Mouse (Mus musculus) urinary bladder, postnatal 25 days (tissue): ENCODE data around the gene Lbr.
"Not testable (repeated sequence)": the region's sequence is repeated elsewhere in the genome, so short reads cannot be mapped to it uniquely, and the experiment has no call there.

Experiments used
- DNase-seq: peaks from one replicate; pipeline ENCODE4 v3.0.0; 2022; ENCODE audit warnings: low spot score

The Lbr gene

GRCm38 (mm10) chr1:181852466-181852865 is 9.6 kb upstream of the Lbr start:
- no peak for DNase-seq

GRCm38 (mm10) chr1:181851521-181852310 is 8.9 kb upstream of the Lbr start:
- no peak for DNase-seq

- no peak for DNase-seq
These were observed 7.6 kb upstream of the Lbr start for GRCm38 (mm10) chr1:181850441-181850840.

GRCm38 (mm10) chr1:181848210-181848609 is 5.4 kb upstream of the Lbr start:
- DNase-seq, result no peak

- no peak for DNase-seq
These were observed 4.5 kb upstream of the Lbr start for GRCm38 (mm10) chr1:181847396-181847795.

GRCm38 (mm10) chr1:181845767-181846166 is 2.9 kb upstream of the Lbr start:
- no peak for DNase-seq

GRCm38 (mm10) chr1:181844874-181845547 is 2.2 kb upstream of the Lbr start:
- DNase-seq, result no peak

GRCm38 (mm10) chr1:181841864-181842672 is 778 bp downstream of the Lbr start:
- peak; percentile 93 for DNase-seq

GRCm38 (mm10) chr1:181841396-181841795 is 1.4 kb downstream of the Lbr start:
- DNase-seq, result no peak

- no peak for DNase-seq
These were observed 3.0 kb downstream of the Lbr start for GRCm38 (mm10) chr1:181839746-181840366.

GRCm38 (mm10) chr1:181838111-181838510 is 4.7 kb downstream of the Lbr start:
- no peak for DNase-seq

- DNase-seq, result no peak
These were observed 9.7 kb downstream of the Lbr start for GRCm38 (mm10) chr1:181833143-181833542.

GRCm38 (mm10) chr1:181832720-181833119 is 10.1 kb downstream of the Lbr start:
- no peak for DNase-seq

GRCm38 (mm10) chr1:181828365-181828764 is 14.5 kb downstream of the Lbr start:
- DNase-seq, result no peak

GRCm38 (mm10) chr1:181826716-181827115 is 16.1 kb downstream of the Lbr start:
- DNase-seq, result no peak

GRCm38 (mm10) chr1:181811481-181812223 is 31.2 kb downstream of the Lbr start:
- DNase-seq, result no peak

GRCm38 (mm10) chr1:181800667-181801066 is 42.2 kb downstream of the Lbr start:
- no peak for DNase-seq

GRCm38 (mm10) chr1:181799911-181800310 is 42.9 kb downstream of the Lbr start:
- DNase-seq, result no peak

- DNase-seq, result no peak
These were observed 49.3 kb downstream of the Lbr start for GRCm38 (mm10) chr1:181793541-181793940.

- DNase-seq, result no peak
These were observed 52.9 kb downstream of the Lbr start for GRCm38 (mm10) chr1:181789952-181790351.

GRCm38 (mm10) chr1:181782600-181782999 is 60.2 kb downstream of the Lbr start:
- not testable (repeated sequence) for DNase-seq
